Mouse (Mus musculus) heart, embryonic 13.5 days (tissue): ENCODE data around the gene Idh1. TPM values are rescaled to one million over a fixed set of nuclear protein-coding genes. Genes with fewer than 3 reads are reported as not detected.
"Not testable (repeated sequence)": the region's sequence is repeated elsewhere in the genome, so short reads cannot be mapped to it uniquely, and the experiment has no call there.

Experiments used
- ATAC-seq: fragments of 200-750 bp; cut with Nextera tagmentation; 2 replicates; pipeline ENCODE4 v1.8.0; 2017; ENCODE audit warnings: moderate TSS enrichment; ENCODE audit not compliant: insufficient number of reproducible peaks, low FRiP score, low TSS enrichment; ENCODE audit errors: extremely low read depth
- H3K27ac ChIP-seq: fragments of 300-500 bp; sonication (generic); replicated peaks from 2 replicates; pipeline ENCODE4 v1.5.1; 2015; ENCODE audit warnings: moderate library complexity, mild to moderate bottlenecking, inconsistent platforms
- H3K27me3 ChIP-seq: fragments of 300-500 bp; sonication (generic); replicated peaks from 2 replicates; pipeline ENCODE4 v1.6.1; 2015; ENCODE audit warnings: mild to moderate bottlenecking, inconsistent platforms
- H3K36me3 ChIP-seq: fragments of 300-500 bp; sonication (generic); 2 replicates; pipeline ENCODE4 v1.6.1; 2015; ENCODE audit warnings: mild to moderate bottlenecking, inconsistent platforms
- H3K4me1 ChIP-seq: fragments of 300-500 bp; sonication (generic); 2 replicates; pipeline ENCODE4 v1.6.1; 2015; ENCODE audit warnings: inconsistent platforms
- H3K4me2 ChIP-seq: fragments of 300-500 bp; sonication (generic); 2 replicates; pipeline ENCODE4 v1.6.1; 2015; ENCODE audit warnings: inconsistent platforms, mild to moderate bottlenecking, moderate library complexity
- H3K4me3 ChIP-seq: fragments of 300-500 bp; sonication (generic); 2 replicates; pipeline ENCODE4 v1.5.1; 2015; ENCODE audit warnings: moderate library complexity, mild to moderate bottlenecking, inconsistent platforms
- H3K9ac ChIP-seq: fragments of 300-500 bp; sonication (generic); 2 replicates; pipeline ENCODE4 v1.6.1; 2015; ENCODE audit warnings: inconsistent platforms, mild to moderate bottlenecking, moderate library complexity
- H3K9me3 ChIP-seq: fragments of 300-500 bp; sonication (generic); 2 replicates; pipeline ENCODE4 v1.6.1; 2016; ENCODE audit warnings: inconsistent platforms
- WGBS: fragments of 180-500 bp; shearing (Covaris S2); methylation state at CpG from one replicate; pipeline ENCODE4 v1.1.7; 2015; ENCODE audit warnings: mixed read lengths; 5-methylcytosine and 5-hydroxymethylcytosine counted together
- polyA plus RNA-seq: library from polyadenylated mRNA; unstranded; fragments of >200 nt; fragmentation: Nextera tagmentation; extraction: Ambion mirVana; gene quantifications from 2 replicates; pipeline ENCODE4 v1.2.1, GENCODE M21; 2015

Idh1 gene
- polyA plus RNA-seq = 62.0 and 64.2 TPM in 2 replicates

GRCm38 (mm10) chr1:65186287-65187073, at the start of gene Idh1, which contains the start of gene Pikfyve:
TSS of gene Idh1 (minus strand) at chr1:65186500.
TSS of gene Pikfyve (plus strand) at chr1:65186683.
- Histone ChIP-seq H3K27ac (peak within 1 kb of the TSS; percentile 80), H3K9ac (peak within 1 kb of the TSS; percentile 90), H3K4me2 (peak within 1 kb of the TSS; percentile 94), H3K27me3 (no peaks in the 10 kb centered on the region), H3K9me3 (no peaks in the 10 kb centered on the region), H3K36me3 (peaks cover 6% of the 10 kb centered on the region; the same call in 1 of the 2 replicates), H3K4me3 (peak within 1 kb of the TSS; percentile 85), H3K4me1 (peaks cover 16% of the 10 kb centered on the region)
- under 1% methylated on average over 65 of the region's 71 CpGs for WGBS
- ATAC-seq = peak; percentile 100

GRCm38 (mm10) chr1:65230566-65230965, 44.3 kb upstream of the Idh1 start:
- Histone ChIP-seq H3K27ac (no peak overlapping the region), H3K36me3 (peaks cover 34% of the 10 kb centered on the region), H3K4me2 (no peak overlapping the region), H3K9ac (no peak overlapping the region), H3K9me3 (no peaks in the 10 kb centered on the region), H3K4me1 (no peaks in the 10 kb centered on the region), H3K27me3 (no peaks in the 10 kb centered on the region), H3K4me3 (no peak overlapping the region)
- no peak for ATAC-seq
- 95% methylated on average over 1 of the region's 1 CpGs for WGBS

- H3K9ac ChIP-seq, H3K27me3 ChIP-seq, ATAC-seq, H3K4me2 ChIP-seq, H3K4me1 ChIP-seq, H3K4me3 ChIP-seq, H3K27ac ChIP-seq, H3K9me3 ChIP-seq: not testable (repeated sequence)
- 89% methylated on average over 3 of the region's 3 CpGs for whole genome bisulfite sequencing
- H3K36me3 ChIP-seq = peaks cover 29% of the 10 kb centered on the region
Measured at GRCm38 (mm10) chr1:65229768-65230167, 43.5 kb upstream of the Idh1 start.

- Histone ChIP-seq H3K9me3 (no peaks in the 10 kb centered on the region), H3K4me2 (no peak overlapping the region), H3K27me3 (no peaks in the 10 kb centered on the region), H3K4me1 (no peaks in the 10 kb centered on the region), H3K4me3 (no peak overlapping the region), H3K36me3 (peaks cover 38% of the 10 kb centered on the region), H3K9ac (no peak overlapping the region), H3K27ac (no peak overlapping the region)
- WGBS = 88% methylated on average over 2 of the region's 2 CpGs
- no peak for ATAC-seq
Measured at GRCm38 (mm10) chr1:65227681-65228080, 41.4 kb upstream of the Idh1 start.

- H3K36me3 ChIP-seq = peaks cover 59% of the 10 kb centered on the region
- no peak overlapping the region for H3K9ac ChIP-seq
- H3K9me3 ChIP-seq = no peaks in the 10 kb centered on the region
- ATAC-seq = no peak
- H3K27me3 ChIP-seq = no peaks in the 10 kb centered on the region
- no peak overlapping the region for H3K27ac ChIP-seq
- H3K4me1 ChIP-seq = no peaks in the 10 kb centered on the region
- WGBS = 90% methylated on average over 2 of the region's 2 CpGs
- no peak overlapping the region for H3K4me2 ChIP-seq
- H3K4me3 ChIP-seq = no peak overlapping the region
Measured at GRCm38 (mm10) chr1:65223654-65224053, 37.4 kb upstream of the Idh1 start.

- Histone ChIP-seq H3K4me2 (no peak overlapping the region), H3K27me3 (no peaks in the 10 kb centered on the region), H3K9ac (no peak overlapping the region), H3K9me3 (no peaks in the 10 kb centered on the region), H3K4me1 (no peaks in the 10 kb centered on the region), H3K27ac (no peak overlapping the region), H3K36me3 (peaks cover 61% of the 10 kb centered on the region), H3K4me3 (no peak overlapping the region)
- WGBS = 85% methylated on average over 1 of the region's 1 CpGs
- ATAC-seq = no peak
Measured at GRCm38 (mm10) chr1:65217972-65218371, 31.7 kb upstream of the Idh1 start.

- WGBS = 88% methylated on average over 2 of the region's 2 CpGs
- ATAC-seq = no peak
- Histone ChIP-seq H3K4me2 (no peak overlapping the region), H3K9ac (no peak overlapping the region), H3K9me3 (no peaks in the 10 kb centered on the region), H3K4me1 (no peaks in the 10 kb centered on the region), H3K36me3 (peaks cover 58% of the 10 kb centered on the region), H3K27me3 (no peaks in the 10 kb centered on the region), H3K4me3 (no peak overlapping the region), H3K27ac (no peak overlapping the region)
Measured at GRCm38 (mm10) chr1:65217567-65217966, 31.3 kb upstream of the Idh1 start.

- H3K4me1 ChIP-seq = no peaks in the 10 kb centered on the region
- no peak overlapping the region for H3K9ac ChIP-seq
- 69% methylated on average over 2 of the region's 2 CpGs for WGBS
- H3K4me2 ChIP-seq = no peak overlapping the region
- no peak overlapping the region for H3K4me3 ChIP-seq
- peaks cover 66% of the 10 kb centered on the region for H3K36me3 ChIP-seq
- H3K27ac ChIP-seq = no peak overlapping the region
- H3K27me3 ChIP-seq = no peaks in the 10 kb centered on the region
- ATAC-seq = no peak
- peaks cover 19% of the 10 kb centered on the region for H3K9me3 ChIP-seq
Measured at GRCm38 (mm10) chr1:65213214-65213613, 26.9 kb upstream of the Idh1 start.

- no peak overlapping the region for H3K27ac ChIP-seq
- 88% methylated on average over 1 of the region's 1 CpGs for WGBS
- no peaks in the 10 kb centered on the region for H3K27me3 ChIP-seq
- no peaks in the 10 kb centered on the region for H3K9me3 ChIP-seq
- H3K4me3 ChIP-seq = no peak overlapping the region
- no peak overlapping the region for H3K9ac ChIP-seq
- no peaks in the 10 kb centered on the region for H3K4me1 ChIP-seq
- ATAC-seq = no peak
- no peak overlapping the region for H3K4me2 ChIP-seq
- peaks cover 66% of the 10 kb centered on the region for H3K36me3 ChIP-seq
Measured at GRCm38 (mm10) chr1:65204299-65204698, 18.0 kb upstream of the Idh1 start.

- H3K36me3 ChIP-seq = peaks cover 53% of the 10 kb centered on the region
- ATAC-seq = no peak
- no peak overlapping the region for H3K9ac ChIP-seq
Measured at GRCm38 (mm10) chr1:65198861-65199260, 12.6 kb upstream of the Idh1 start.

GRCm38 (mm10) chr1:65198425-65198824, 12.1 kb upstream of the Idh1 start:
- Histone ChIP-seq H3K27me3 (no peaks in the 10 kb centered on the region), H3K4me3 (no peak overlapping the region), H3K36me3 (peaks cover 53% of the 10 kb centered on the region), H3K9me3 (no peaks in the 10 kb centered on the region), H3K27ac (no peak overlapping the region), H3K4me1 (no peaks in the 10 kb centered on the region), H3K9ac (no peak overlapping the region), H3K4me2 (no peak overlapping the region)
- WGBS = 65% methylated on average over 2 of the region's 2 CpGs
- no peak for ATAC-seq

More at GRCm38 (mm10) chr1:65198861-65199260, 12.6 kb upstream of the Idh1 start:
- WGBS = 92% methylated on average over 2 of the region's 2 CpGs
- no peaks in the 10 kb centered on the region for H3K27me3 ChIP-seq
- H3K4me1 ChIP-seq = no peaks in the 10 kb centered on the region
- no peak overlapping the region for H3K27ac ChIP-seq
- H3K4me2 ChIP-seq = no peak overlapping the region
- no peaks in the 10 kb centered on the region for H3K9me3 ChIP-seq
- no peak overlapping the region for H3K4me3 ChIP-seq

- H3K27ac ChIP-seq = no peak overlapping the region
- H3K4me1 ChIP-seq = no peaks in the 10 kb centered on the region
- peaks cover 54% of the 10 kb centered on the region for H3K36me3 ChIP-seq
- H3K9me3 ChIP-seq = no peaks in the 10 kb centered on the region
- ATAC-seq = no peak
- no peak overlapping the region for H3K4me2 ChIP-seq
- no peak overlapping the region for H3K4me3 ChIP-seq
- no peaks in the 10 kb centered on the region for H3K27me3 ChIP-seq
- WGBS = 81% methylated on average over 2 of the region's 2 CpGs
- no peak overlapping the region for H3K9ac ChIP-seq
Measured at GRCm38 (mm10) chr1:65193226-65193625, 6.9 kb upstream of the Idh1 start.
